9 mouse cellular contexts compared by ENCODE assay signal in the genomic region with DNA sequence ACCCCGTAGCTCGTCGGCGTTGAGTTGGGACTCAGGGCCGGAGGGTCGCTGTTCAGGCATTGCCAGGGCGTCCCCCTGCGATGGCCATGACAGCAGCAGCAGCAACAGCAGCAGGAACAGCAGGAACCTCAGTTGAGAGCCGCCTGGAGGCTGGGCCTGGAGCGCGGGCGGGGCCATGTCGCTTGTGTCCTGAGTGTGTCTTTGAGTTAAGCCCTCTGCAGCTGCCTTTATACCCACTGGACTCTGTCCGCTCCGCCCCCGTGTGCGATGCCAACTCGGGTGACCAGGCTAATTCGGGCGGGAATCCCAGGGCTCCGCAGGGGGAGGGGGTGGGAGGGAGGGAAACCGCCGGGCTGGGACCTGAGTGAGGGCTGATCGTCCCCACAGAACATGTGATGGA. TPM values are rescaled to one million over a fixed set of nuclear protein-coding genes. Genes with fewer than 3 reads are reported as not detected.
A peak's percentile ranks its signal among the peaks of the same experiment; 100 is the strongest.
DNase-seq lines count a peak whose midpoint lies in the region; ATAC-seq lines count a peak whose summit lies in the region.
"Had no signal": no experiment of that assay in that cellular context is flagged by ENCODE, and none has a peak within 500 bp of the region (broad histone marks: within the 10 kb centered on the region; RNA-seq: fewer than 3 reads in every experiment).

No protein-coding gene starts in this region.

- H3K4me1 ChIP-seq in megakaryocyte, embryonic 14.5 days: peaks cover 79% of the 10 kb centered on the region
- peaks cover 54% of the 10 kb centered on the region for H3K4me1 ChIP-seq in heart, embryonic 13.5 days
- peaks cover 34% of the 10 kb centered on the region for H3K4me1 ChIP-seq in limb, embryonic 10.5 days
- peaks cover 30% of the 10 kb centered on the region for H3K4me1 ChIP-seq in stomach, embryonic 15.5 days

- H3K36me3 ChIP-seq in megakaryocyte, embryonic 14.5 days (replicated peaks; ENCODE audit: low read length): no peaks in the 10 kb centered on the region
- H3K36me3 ChIP-seq in heart, embryonic 13.5 days: no peaks in the 10 kb centered on the region
- no peaks in the 10 kb centered on the region for H3K36me3 ChIP-seq in limb, embryonic 10.5 days
- no peaks in the 10 kb centered on the region for H3K36me3 ChIP-seq in stomach, embryonic 15.5 days

- no peaks in the 10 kb centered on the region for H3K27me3 ChIP-seq in megakaryocyte, embryonic 14.5 days (replicated peaks)
- peaks cover 14% of the 10 kb centered on the region for H3K27me3 ChIP-seq in heart, embryonic 13.5 days (replicated peaks)
- peaks cover 36% of the 10 kb centered on the region for H3K27me3 ChIP-seq in limb, embryonic 10.5 days (ENCODE audit: low read depth, poor library complexity, severe bottlenecking)
- H3K27me3 ChIP-seq in stomach, embryonic 15.5 days (replicated peaks): no peaks in the 10 kb centered on the region

- no peak for DNase-seq in limb, embryonic 10.5 days (ENCODE audit: low spot score)
- no peak for DNase-seq in right cerebral cortex, postnatal 36 days (ENCODE audit: low spot score in 2 of 2)
- DNase-seq in gastrocnemius, adult 8-10 months (ENCODE audit: low spot score in 2 of 2): no peak
- no peak for DNase-seq in cerebellum, adult 11 months

- H3K9me3 ChIP-seq in megakaryocyte, embryonic 14.5 days: no peaks in the 10 kb centered on the region
- H3K9me3 ChIP-seq in heart, embryonic 13.5 days: no peaks in the 10 kb centered on the region
- H3K9me3 ChIP-seq in limb, embryonic 10.5 days (replicated peaks): no peaks in the 10 kb centered on the region
- no peaks in the 10 kb centered on the region for H3K9me3 ChIP-seq in stomach, embryonic 15.5 days

- no peak for ATAC-seq in megakaryocyte, adult 5-6 weeks (ENCODE audit: poor library complexity, severe bottlenecking)
- ATAC-seq in heart, embryonic 13.5 days (ENCODE audit: extremely low read depth, insufficient number of reproducible peaks, low FRiP score, low TSS enrichment): no peak
- no peak for ATAC-seq in stomach, embryonic 15.5 days (ENCODE audit: insufficient read depth, low FRiP score, low read depth)

- peak overlapping the region; percentile 38 for H3K4me3 ChIP-seq in megakaryocyte, embryonic 14.5 days (replicated peaks)
- peak overlapping the region; percentile 55 for H3K4me3 ChIP-seq in heart, embryonic 13.5 days
- H3K4me3 ChIP-seq in limb, embryonic 10.5 days: 0 out of 2 replicates have a peak overlapping the region, but pooled peaks have one; percentile 6
- peak overlapping the region; percentile 9; the same call in 1 of the 2 replicates for H3K4me3 ChIP-seq in stomach, embryonic 15.5 days (replicated peaks)

- peak overlapping the region; percentile 67; the same call in 1 of the 2 replicates for H3K27ac ChIP-seq in heart, embryonic 13.5 days (replicated peaks)
- no peak overlapping the region for H3K27ac ChIP-seq in limb, embryonic 10.5 days
- H3K27ac ChIP-seq in stomach, embryonic 15.5 days: no peak overlapping the region

- H3K9ac ChIP-seq in heart, embryonic 13.5 days: peak overlapping the region; percentile 79
- no peak overlapping the region for H3K9ac ChIP-seq in stomach, embryonic 15.5 days

- 20% methylated on average over 17 of the region's 24 CpGs for WGBS in heart, embryonic 13.5 days
- WGBS in limb, embryonic 10.5 days: 17% methylated on average over 24 of the region's 24 CpGs
- 13% methylated on average over 23 of the region's 24 CpGs for WGBS in stomach, embryonic 15.5 days

- peak overlapping the region; percentile 73 for H3K4me2 ChIP-seq in heart, embryonic 13.5 days
- peak overlapping the region; percentile 84 for H3K4me2 ChIP-seq in stomach, embryonic 15.5 days

RNA-seq across cellular contexts. Expression of gene Gdf15, which starts 0.8 kb away (rescaled TPM):
- polyA plus RNA-seq in megakaryocyte, embryonic 14.5 days (2012; ENCODE audit: insufficient read depth, low replicate concordance): 2.5 and 4.5 TPM in 2 replicates
- total RNA-seq in megakaryocyte, adult 5-6 weeks (2015): not detected in 2 replicates
- not detected in 2 replicates for total RNA-seq in megakaryocyte, adult 5-6 weeks (2017)
- 0.86 and 1.2 TPM in 2 replicates for polyA plus RNA-seq in heart, embryonic 13.5 days (2015; fragmentation: Nextera tagmentation; extraction: Ambion mirVana)
- not detected in 2 replicates for polyA plus RNA-seq in limb, embryonic 10.5 days (2016; fragmentation: Nextera tagmentation; extraction: Ambion mirVana)
- polyA plus RNA-seq in stomach, embryonic 15.5 days (2015; fragmentation: Nextera tagmentation; extraction: Ambion mirVana): 0.95 and 1.4 TPM in 2 replicates
- under 1 TPM in 1 of 4 experiments, not detected in 3; 0.24 TPM for total RNA-seq in gastrocnemius, adult 8-10 months (2022)
- total RNA-seq: left cerebral cortex, postnatal 10 days had no signal

RNA-seq across cellular contexts. Expression of gene Lrrc25, which starts 15.5 kb away (rescaled TPM):
- 19.0 and 34.7 TPM in 2 replicates for polyA plus RNA-seq in megakaryocyte, embryonic 14.5 days (2012; ENCODE audit: insufficient read depth, low replicate concordance)
- 62.2 and 64.6 TPM in 2 replicates for total RNA-seq in megakaryocyte, adult 5-6 weeks (2015)
- total RNA-seq in megakaryocyte, adult 5-6 weeks (2017): 29.3 and 33.8 TPM in 2 replicates
- polyA plus RNA-seq in heart, embryonic 13.5 days (2015; fragmentation: Nextera tagmentation; extraction: Ambion mirVana): 1.5 and 2.7 TPM in 2 replicates
- 0.38 and 0.64 TPM in 2 replicates for polyA plus RNA-seq in limb, embryonic 10.5 days (2016; fragmentation: Nextera tagmentation; extraction: Ambion mirVana)
- polyA plus RNA-seq in stomach, embryonic 15.5 days (2015; fragmentation: Nextera tagmentation; extraction: Ambion mirVana): 3.7 and 3.9 TPM in 2 replicates
- under 1 TPM in 3 of 4 experiments, not detected in 1; 0.17 to 0.49 (median 0.22) TPM for total RNA-seq in gastrocnemius, adult 8-10 months (2022)

RNA-seq across cellular contexts. Expression of gene Ssbp4, which starts 22.8 kb away (rescaled TPM):
- 1,561 and 3,509 TPM in 2 replicates for polyA plus RNA-seq in megakaryocyte, embryonic 14.5 days (2012; ENCODE audit: insufficient read depth, low replicate concordance)
- total RNA-seq in megakaryocyte, adult 5-6 weeks (2015): 35.7 and 38.2 TPM in 2 replicates
- 61.3 and 76.1 TPM in 2 replicates for total RNA-seq in megakaryocyte, adult 5-6 weeks (2017)
- polyA plus RNA-seq in heart, embryonic 13.5 days (2015; fragmentation: Nextera tagmentation; extraction: Ambion mirVana): 63.3 and 70.9 TPM in 2 replicates
- 164 and 182 TPM in 2 replicates for polyA plus RNA-seq in limb, embryonic 10.5 days (2016; fragmentation: Nextera tagmentation; extraction: Ambion mirVana)
- polyA plus RNA-seq in stomach, embryonic 15.5 days (2015; fragmentation: Nextera tagmentation; extraction: Ambion mirVana): 104 and 117 TPM in 2 replicates
- total RNA-seq in gastrocnemius, adult 8-10 months (2022): 10 to 100 TPM in 3 of 4 experiments, 1 to 10 TPM in 1; 8.5 to 19.2 (median 10.4) TPM

RNA-seq across cellular contexts. Expression of gene Pgpep1, which starts 28.8 kb away (rescaled TPM):
- polyA plus RNA-seq in megakaryocyte, embryonic 14.5 days (2012; ENCODE audit: insufficient read depth, low replicate concordance): 10.2 and 10.5 TPM in 2 replicates
- total RNA-seq in megakaryocyte, adult 5-6 weeks (2015): 5.7 and 6.8 TPM in 2 replicates
- total RNA-seq in megakaryocyte, adult 5-6 weeks (2017): 1.5 and 4.0 TPM in 2 replicates
- 33.7 and 37.3 TPM in 2 replicates for polyA plus RNA-seq in heart, embryonic 13.5 days (2015; fragmentation: Nextera tagmentation; extraction: Ambion mirVana)
- polyA plus RNA-seq in limb, embryonic 10.5 days (2016; fragmentation: Nextera tagmentation; extraction: Ambion mirVana): 44.7 and 45.0 TPM in 2 replicates
- 49.9 and 57.9 TPM in 2 replicates for polyA plus RNA-seq in stomach, embryonic 15.5 days (2015; fragmentation: Nextera tagmentation; extraction: Ambion mirVana)
- total RNA-seq in gastrocnemius, adult 8-10 months (2022): 10 to 100 TPM; 13.6 to 19.0 (median 15.7) TPM

RNA-seq across cellular contexts. Expression of gene Isyna1, which starts 37.3 kb away (rescaled TPM):
- polyA plus RNA-seq in megakaryocyte, embryonic 14.5 days (2012; ENCODE audit: insufficient read depth, low replicate concordance): 165 and 201 TPM in 2 replicates
- total RNA-seq in megakaryocyte, adult 5-6 weeks (2015): 11.8 and 11.9 TPM in 2 replicates
- 13.9 and 15.7 TPM in 2 replicates for total RNA-seq in megakaryocyte, adult 5-6 weeks (2017)
- polyA plus RNA-seq in heart, embryonic 13.5 days (2015; fragmentation: Nextera tagmentation; extraction: Ambion mirVana): 135 and 145 TPM in 2 replicates
- 214 and 225 TPM in 2 replicates for polyA plus RNA-seq in limb, embryonic 10.5 days (2016; fragmentation: Nextera tagmentation; extraction: Ambion mirVana)
- 127 and 133 TPM in 2 replicates for polyA plus RNA-seq in stomach, embryonic 15.5 days (2015; fragmentation: Nextera tagmentation; extraction: Ambion mirVana)
- 1 to 10 TPM; 1.9 to 3.4 (median 2.4) TPM for total RNA-seq in gastrocnemius, adult 8-10 months (2022)
